Mouse (Mus musculus) testis, adult 2 months (tissue): ENCODE measurements around the gene Nrxn1.

Experiments used
- CTCF ChIP-seq: fragments of 200-500 bp; IDR thresholded peaks from 2 replicates; pipeline ENCODE4 v1.5.1; 2012; ENCODE audit warnings: low read depth, mild to moderate bottlenecking, inconsistent platforms, low read length, moderate library complexity; ENCODE audit not compliant: control insufficient read depth, insufficient read depth, insufficient replicate concordance
- POLR2A ChIP-seq: fragments of 200-500 bp; IDR thresholded peaks from 2 replicates; pipeline ENCODE4 v1.6.1; 2012; ENCODE audit warnings: low read depth, mild to moderate bottlenecking, inconsistent platforms, low read length, moderate library complexity; ENCODE audit not compliant: control insufficient read depth

DNA sequence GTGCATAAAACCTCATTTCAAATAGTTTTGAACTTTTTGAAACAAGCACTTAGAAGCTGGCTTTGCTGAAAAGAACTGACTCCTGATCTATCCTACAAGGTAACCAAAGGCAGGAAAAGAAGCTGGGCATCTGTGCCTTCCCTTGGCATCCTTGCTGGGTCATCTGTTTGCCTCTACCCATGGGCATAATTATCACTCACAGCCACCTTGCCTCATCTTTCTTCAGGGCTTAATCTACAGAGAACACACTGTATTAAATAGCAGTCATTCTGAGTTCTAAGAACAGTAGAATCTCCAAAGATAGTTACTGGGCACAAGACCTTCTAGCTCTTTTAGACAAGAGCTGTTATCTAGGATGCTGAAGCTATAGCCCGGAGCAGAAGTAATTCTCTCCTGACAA, 442.6 kb downstream of the Nrxn1 start:
- TF ChIP-seq CTCF, result no peak
- TF ChIP-seq POLR2A, result no peak
